ENCODE assay signal across 8 mouse cellular contexts in genomic region chr7:28972542-28972985, GRCm38 (mm10). TPM values are rescaled to one million over a fixed set of nuclear protein-coding genes. Genes with fewer than 3 reads are reported as not detected.
DNase-seq lines count a peak whose midpoint lies in the region; ATAC-seq and TF ChIP-seq lines count a peak whose summit lies in the region.

No protein-coding gene starts in this region.

- H3K9ac ChIP-seq in forebrain, embryonic 13.5 days, result no peak overlapping the region
- no peak overlapping the region for H3K9ac ChIP-seq in limb, embryonic 11.5 days (ENCODE audit: low read length)
- H3K9ac ChIP-seq in midbrain, embryonic 15.5 days, result no peak overlapping the region

- H3K4me3 ChIP-seq in forebrain, embryonic 13.5 days, result no peak overlapping the region
- H3K4me3 ChIP-seq in limb, embryonic 11.5 days (ENCODE audit: low read depth, low read length), result no peak overlapping the region
- H3K4me3 ChIP-seq in midbrain, embryonic 15.5 days, result no peak overlapping the region

- H3K9me3 ChIP-seq in forebrain, embryonic 13.5 days (replicated peaks), result no peaks in the 10 kb centered on the region
- H3K9me3 ChIP-seq in limb, embryonic 11.5 days (ENCODE audit: control insufficient read depth, low read length), result no peaks in the 10 kb centered on the region
- H3K9me3 ChIP-seq in midbrain, embryonic 15.5 days, result no peaks in the 10 kb centered on the region

- no peak overlapping the region for H3K4me2 ChIP-seq in forebrain, embryonic 13.5 days
- no peak overlapping the region for H3K4me2 ChIP-seq in limb, embryonic 11.5 days (ENCODE audit: low read depth, severe bottlenecking)
- no peak overlapping the region for H3K4me2 ChIP-seq in midbrain, embryonic 15.5 days

- no peaks in the 10 kb centered on the region for H3K27me3 ChIP-seq in forebrain, embryonic 13.5 days
- no peaks in the 10 kb centered on the region for H3K27me3 ChIP-seq in limb, embryonic 11.5 days (ENCODE audit: control insufficient read depth, insufficient read depth, low read length)
- no peaks in the 10 kb centered on the region for H3K27me3 ChIP-seq in midbrain, embryonic 15.5 days (replicated peaks)
- H3K27me3 ChIP-seq in splenic B cell, adult 2 months (ENCODE audit: control insufficient read depth, insufficient read depth, low read length, poor library complexity, severe bottlenecking), result no peaks in the 10 kb centered on the region

- no peaks in the 10 kb centered on the region for H3K4me1 ChIP-seq in forebrain, embryonic 13.5 days
- no peaks in the 10 kb centered on the region for H3K4me1 ChIP-seq in limb, embryonic 11.5 days (ENCODE audit: control insufficient read depth, insufficient read depth, low read length)
- H3K4me1 ChIP-seq in midbrain, embryonic 15.5 days, result no peaks in the 10 kb centered on the region

- H3K36me3 ChIP-seq in forebrain, embryonic 13.5 days (ENCODE audit: poor library complexity, severe bottlenecking), result peaks cover 78% of the 10 kb centered on the region
- peaks cover 23% of the 10 kb centered on the region for H3K36me3 ChIP-seq in limb, embryonic 11.5 days (ENCODE audit: control insufficient read depth, insufficient read depth, low read length)
- H3K36me3 ChIP-seq in midbrain, embryonic 15.5 days (replicated peaks), result peaks cover 26% of the 10 kb centered on the region
- peaks cover 9% of the 10 kb centered on the region for H3K36me3 ChIP-seq in splenic B cell, adult 2 months (ENCODE audit: control insufficient read depth, insufficient read depth, low read length, poor library complexity, severe bottlenecking)

- no peak for TF ChIP-seq POLR2A in brain, embryonic 14.5 days (IDR thresholded peaks at IDR 0.05; ENCODE audit: borderline replicate concordance, extremely low read depth, insufficient read depth, insufficient read length, poor library complexity, severe bottlenecking)

- peak; percentile 88 for TF ChIP-seq CTCF in brain, embryonic 14.5 days (IDR thresholded peaks at IDR 0.05; ENCODE audit: borderline replicate concordance, extremely low read depth, insufficient read depth, insufficient read length)

- peak; percentile 50; the same call in 1 of the 2 replicates for ATAC-seq in forebrain, embryonic 13.5 days
- ATAC-seq in limb, embryonic 11.5 days (ENCODE audit: insufficient number of reproducible peaks, low FRiP score, low TSS enrichment, low read depth), result no peak
- 0 out of 2 replicates have a peak, but pooled peaks have one; percentile 16 for ATAC-seq in midbrain, embryonic 15.5 days (replicated peaks)

- DNase-seq in heart, adult 11 months, result peak; percentile 96
- no peak for DNase-seq in heart, postnatal 25 days (ENCODE audit: low spot score)
- DNase-seq in brain, embryonic 14.5 days (ENCODE audit: low read depth), result peak; percentile 76
- peak; percentile 91 for DNase-seq in induced T-regulatory cell, adult 2 months (ENCODE audit: low read depth)
- DNase-seq in limb, embryonic 11.5 days (ENCODE audit: low spot score), result peak; percentile 91
- peak; percentile 89 for DNase-seq in splenic B cell, adult 2 months (ENCODE audit: low read depth, low spot score)

- no peak overlapping the region for H3K27ac ChIP-seq in forebrain, embryonic 13.5 days
- no peak overlapping the region for H3K27ac ChIP-seq in limb, embryonic 11.5 days (replicated peaks; ENCODE audit: low read depth, low read length)
- H3K27ac ChIP-seq in midbrain, embryonic 15.5 days, result no peak overlapping the region

- 67% methylated on average over 8 of the region's 8 CpGs for WGBS in forebrain, embryonic 13.5 days
- 68% methylated on average over 8 of the region's 8 CpGs for WGBS in limb, embryonic 11.5 days
- 71% methylated on average over 8 of the region's 8 CpGs for WGBS in midbrain, embryonic 15.5 days

- intact Hi-C loops in heart, postnatal 25 days (cut with DNase I), result loop anchor here (5.0 kb wide), 3 partner anchors 35 to 190 kb away; no protein-coding TSS in a partner anchor

RNA-seq across cellular contexts. Expression of gene Eif3k, which starts 9.1 kb away (rescaled TPM):
- 100 to 1,000 TPM; 148 to 164 TPM for total RNA-seq in heart, postnatal 25 days (2021)
- polyA plus RNA-seq in brain, embryonic 14.5 days (2012; rRNA removed), result 411 and 463 TPM in 2 replicates
- 351 and 356 TPM in 2 replicates for polyA plus RNA-seq in forebrain, embryonic 13.5 days (2015; fragmentation: Nextera tagmentation; extraction: Ambion mirVana)
- 463 and 476 TPM in 2 replicates for polyA plus RNA-seq in limb, embryonic 11.5 days (2014; fragmentation: Nextera tagmentation; extraction: Ambion mirVana)
- polyA plus RNA-seq in midbrain, embryonic 15.5 days (2015; fragmentation: Nextera tagmentation; extraction: Ambion mirVana), result 269 and 284 TPM in 2 replicates

RNA-seq across cellular contexts. Expression of gene Map4k1, which starts 9.3 kb away (rescaled TPM):
- total RNA-seq in heart, postnatal 25 days (2021), result 1 to 10 TPM in 1 of 2 experiments, under 1 TPM in 1; 0.44 to 1.3 TPM
- polyA plus RNA-seq in brain, embryonic 14.5 days (2012; rRNA removed), result 7.8 and 8.2 TPM in 2 replicates
- 4.3 and 4.4 TPM in 2 replicates for polyA plus RNA-seq in forebrain, embryonic 13.5 days (2015; fragmentation: Nextera tagmentation; extraction: Ambion mirVana)
- polyA plus RNA-seq in limb, embryonic 11.5 days (2014; fragmentation: Nextera tagmentation; extraction: Ambion mirVana), result 10.5 and 12.1 TPM in 2 replicates
- 8.5 and 11.4 TPM in 2 replicates for polyA plus RNA-seq in midbrain, embryonic 15.5 days (2015; fragmentation: Nextera tagmentation; extraction: Ambion mirVana)

RNA-seq across cellular contexts. Expression of gene Actn4, which starts 10.4 kb away (rescaled TPM):
- 100 to 1,000 TPM in 1 of 2 experiments, 10 to 100 TPM in 1; 77.0 to 101 TPM for total RNA-seq in heart, postnatal 25 days (2021)
- 134 and 173 TPM in 2 replicates for polyA plus RNA-seq in brain, embryonic 14.5 days (2012; rRNA removed)
- polyA plus RNA-seq in forebrain, embryonic 13.5 days (2015; fragmentation: Nextera tagmentation; extraction: Ambion mirVana), result 114 and 136 TPM in 2 replicates
- polyA plus RNA-seq in limb, embryonic 11.5 days (2014; fragmentation: Nextera tagmentation; extraction: Ambion mirVana), result 208 and 213 TPM in 2 replicates
- 140 and 143 TPM in 2 replicates for polyA plus RNA-seq in midbrain, embryonic 15.5 days (2015; fragmentation: Nextera tagmentation; extraction: Ambion mirVana)
